Mouse (Mus musculus) heart, postnatal 0 days (tissue): ENCODE data around the gene Xk.

Experiments
- CTCF ChIP-seq: IDR thresholded peaks from 2 replicates; pipeline ENCODE4 v1.5.1; 2016; ENCODE audit warnings: antibody characterized with exemption, control low read depth, low read depth
- EP300 ChIP-seq: IDR thresholded peaks from 2 replicates; pipeline ENCODE4 v1.6.1; 2016; ENCODE audit warnings: antibody characterized with exemption, low read depth

- TF ChIP-seq CTCF (no peak), EP300 (no peak)
Measured at GRCm38 (mm10) chrX:9254901-9255300, 17.7 kb upstream of the Xk start.
